Mouse (Mus musculus) E14TG2a.4 (cell line): ENCODE measurements around the gene Lmna.

Experiments
- CTCF ChIP-seq: conservative IDR thresholded peaks from 2 replicates; pipeline ENCODE4 v1.5.1; 2014; ENCODE audit warnings: low read length
- POU5F1 ChIP-seq: IDR thresholded peaks from 2 replicates; pipeline ENCODE4 v1.6.1; 2014; ENCODE audit warnings: low read length, borderline replicate concordance

GRCm38 (mm10) chr3:88543174-88543573, 33.4 kb upstream of the Lmna start:
- no peak for TF ChIP-seq CTCF
- TF ChIP-seq POU5F1: no peak
